Mouse (Mus musculus): ENCODE measurements around the gene Slc7a8.

Slc7a8 gene

DNA sequence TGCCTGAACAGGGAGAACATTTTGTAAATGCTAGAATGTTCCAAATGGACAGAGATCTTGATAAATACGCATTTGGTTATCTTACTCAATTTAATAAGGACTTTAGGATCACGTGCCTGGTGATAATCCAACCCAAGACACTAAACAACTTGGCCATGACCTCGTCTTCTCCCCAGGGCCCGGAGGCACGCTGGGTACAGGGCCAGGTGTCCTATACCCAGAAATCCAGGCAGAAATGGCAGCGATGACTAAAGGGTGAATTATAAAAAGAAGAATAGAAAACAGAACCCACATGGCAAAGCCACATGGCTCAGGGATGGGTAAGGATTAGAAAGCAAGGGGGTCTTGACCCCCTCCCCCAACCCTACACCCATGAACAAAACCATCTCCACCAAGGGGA is 40.0 kb downstream of the Slc7a8 start:
- in situ Hi-C loops (cut with MboI, MseI): loop anchor here (10.0 kb wide), 1 partner anchor 357 kb away; no protein-coding TSS in a partner anchor

DNA sequence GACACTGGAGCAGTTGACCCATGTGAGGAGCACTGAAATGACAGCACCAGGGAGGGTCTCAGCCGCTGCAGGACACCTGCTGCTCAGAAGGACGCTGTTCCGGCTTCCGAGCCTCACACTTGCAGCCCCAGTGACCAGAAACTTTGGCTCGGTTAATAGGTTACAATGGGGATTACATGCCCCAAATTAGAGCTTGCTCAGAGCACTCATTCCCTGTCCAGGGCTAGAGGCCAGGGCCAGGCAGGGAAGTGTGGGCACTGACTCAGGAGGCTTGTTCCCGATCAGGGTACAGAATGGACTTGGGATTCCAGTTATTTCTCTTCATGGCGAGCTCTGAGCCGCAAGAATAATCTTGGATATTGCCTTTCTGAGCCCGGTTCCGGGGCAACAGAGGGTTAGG is 44.1 kb downstream of the Slc7a8 start:
- in situ Hi-C loops (cut with MboI, MseI): no loop called here

DNA sequence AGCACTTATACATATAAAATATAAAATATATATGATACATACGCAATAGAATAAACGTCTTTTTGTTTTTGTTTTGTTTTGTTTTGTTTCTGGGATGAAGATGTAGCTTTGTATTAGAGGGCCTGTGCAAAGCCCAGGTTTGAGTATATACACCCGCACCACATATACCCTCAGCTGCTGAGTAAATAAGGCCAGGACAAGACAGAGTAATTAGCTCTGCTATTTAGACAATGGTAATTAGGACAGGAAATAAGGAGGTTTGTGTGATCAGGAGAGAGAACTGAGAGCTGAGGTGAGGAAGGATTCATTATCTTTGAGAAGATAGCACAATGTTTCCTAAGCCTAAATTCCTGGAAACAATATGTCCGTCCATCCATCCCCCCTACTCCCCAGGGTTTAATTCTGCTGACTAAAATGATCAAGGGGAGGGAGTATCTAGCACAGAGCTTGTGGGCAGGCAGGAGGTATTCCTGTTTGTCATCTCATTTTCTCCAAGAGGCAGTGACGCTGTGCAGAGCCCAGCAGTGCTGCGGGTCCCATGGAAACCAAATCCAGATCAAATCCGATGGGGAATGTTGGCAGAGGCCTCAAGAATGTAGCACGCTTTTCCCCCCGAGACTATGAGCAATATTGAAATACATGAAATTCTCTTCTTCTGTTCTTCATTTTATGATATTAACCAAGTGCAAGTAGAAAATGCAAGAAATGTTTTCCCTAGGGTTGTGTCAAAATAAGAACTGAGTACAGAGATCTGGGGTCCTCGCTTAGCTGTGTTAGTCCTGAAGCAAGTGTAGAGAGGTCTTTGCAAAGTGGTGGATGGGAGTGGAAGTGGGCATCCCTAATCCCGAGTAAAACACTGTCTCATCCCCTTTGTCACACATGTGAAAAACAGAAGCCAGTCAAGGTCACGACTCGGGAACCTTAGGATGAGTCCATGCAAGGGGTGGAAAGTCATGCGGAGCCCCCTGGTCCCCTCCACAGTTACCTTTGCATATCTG is 44.9 kb downstream of the Slc7a8 start:
- in situ Hi-C loops (cut with MboI, MseI): no loop called here

DNA sequence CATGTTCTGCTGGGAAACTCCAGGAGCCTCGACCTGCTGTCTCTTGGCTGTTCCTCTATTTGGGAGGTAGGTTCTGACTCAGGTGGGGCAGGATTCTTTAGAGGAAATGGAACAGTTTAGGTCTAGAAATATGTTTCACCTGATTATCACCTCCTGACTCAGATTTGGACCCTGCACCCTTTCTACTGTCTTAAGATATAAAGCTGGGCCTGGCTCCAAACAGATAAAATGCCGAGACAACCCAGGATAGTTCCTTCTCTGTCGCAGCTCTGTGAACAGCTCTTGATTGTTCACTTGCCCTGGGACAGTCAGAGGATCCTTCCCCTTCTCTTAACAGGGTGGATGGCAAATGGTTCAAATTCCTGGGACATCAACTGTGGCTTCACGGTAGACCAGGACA is 46.5 kb downstream of the Slc7a8 start:
- in situ Hi-C loops (cut with MboI, MseI): no loop called here

DNA sequence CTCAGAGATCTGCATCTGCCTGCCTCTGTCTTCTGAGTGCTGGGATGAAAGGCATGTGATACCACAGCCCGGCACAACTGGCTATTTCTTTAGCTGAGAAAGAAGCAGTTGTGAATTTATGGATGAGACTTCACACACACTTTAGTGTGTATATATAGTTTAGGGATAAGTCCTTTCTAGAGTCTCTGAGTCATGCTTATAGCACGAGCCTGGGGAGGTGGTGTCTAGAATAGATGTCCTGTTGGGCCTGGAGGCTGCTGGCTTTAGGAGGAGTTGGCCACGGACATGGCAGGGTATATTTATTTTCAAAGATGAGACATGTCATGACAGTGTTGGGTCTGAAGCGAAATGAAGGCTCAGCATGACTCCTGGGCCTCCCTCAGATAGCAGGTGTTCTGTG is 47.7 kb downstream of the Slc7a8 start:
- in situ Hi-C loops (cut with MboI, MseI): no loop called here

DNA sequence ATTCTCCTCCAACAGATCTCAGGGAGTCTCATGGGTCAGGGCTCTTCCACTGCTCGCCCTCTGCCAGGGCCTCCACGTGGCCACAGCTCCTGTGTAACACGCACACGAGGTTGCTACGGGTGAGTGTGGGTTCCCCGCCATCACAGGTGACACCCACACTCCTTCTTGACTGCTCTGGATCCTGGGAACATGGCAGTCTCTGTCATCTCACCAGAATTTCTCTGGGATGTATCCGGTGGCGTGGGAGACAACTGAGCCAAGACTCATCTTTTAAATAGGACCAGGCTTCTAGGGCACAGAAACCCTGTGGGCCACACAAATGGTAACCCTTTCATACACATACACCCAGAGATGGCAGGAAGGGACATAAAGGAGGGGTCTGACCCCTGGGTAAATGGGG is 49.5 kb downstream of the Slc7a8 start:
- in situ Hi-C loops (cut with MboI, MseI): no loop called here

DNA sequence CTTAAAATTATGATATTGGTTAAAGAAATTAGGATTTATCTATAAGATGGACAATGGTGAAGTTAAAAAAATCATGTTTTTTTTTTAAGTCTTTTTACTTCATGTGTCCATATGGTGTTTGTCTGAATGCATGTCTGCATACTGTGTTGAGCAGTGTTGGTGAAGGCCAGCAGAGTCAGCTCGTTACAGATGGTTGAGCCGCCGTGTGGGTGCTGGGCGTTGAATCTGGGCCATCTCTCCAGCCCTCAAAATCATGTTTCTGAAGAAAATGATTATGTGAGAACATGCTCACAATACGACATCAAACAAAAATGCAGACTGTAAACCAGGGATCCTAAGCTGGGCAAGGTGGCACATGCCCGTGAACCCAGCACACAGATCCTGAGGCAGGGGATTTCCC is 51.4 kb downstream of the Slc7a8 start:
- in situ Hi-C loops (cut with MboI, MseI): no loop called here

DNA sequence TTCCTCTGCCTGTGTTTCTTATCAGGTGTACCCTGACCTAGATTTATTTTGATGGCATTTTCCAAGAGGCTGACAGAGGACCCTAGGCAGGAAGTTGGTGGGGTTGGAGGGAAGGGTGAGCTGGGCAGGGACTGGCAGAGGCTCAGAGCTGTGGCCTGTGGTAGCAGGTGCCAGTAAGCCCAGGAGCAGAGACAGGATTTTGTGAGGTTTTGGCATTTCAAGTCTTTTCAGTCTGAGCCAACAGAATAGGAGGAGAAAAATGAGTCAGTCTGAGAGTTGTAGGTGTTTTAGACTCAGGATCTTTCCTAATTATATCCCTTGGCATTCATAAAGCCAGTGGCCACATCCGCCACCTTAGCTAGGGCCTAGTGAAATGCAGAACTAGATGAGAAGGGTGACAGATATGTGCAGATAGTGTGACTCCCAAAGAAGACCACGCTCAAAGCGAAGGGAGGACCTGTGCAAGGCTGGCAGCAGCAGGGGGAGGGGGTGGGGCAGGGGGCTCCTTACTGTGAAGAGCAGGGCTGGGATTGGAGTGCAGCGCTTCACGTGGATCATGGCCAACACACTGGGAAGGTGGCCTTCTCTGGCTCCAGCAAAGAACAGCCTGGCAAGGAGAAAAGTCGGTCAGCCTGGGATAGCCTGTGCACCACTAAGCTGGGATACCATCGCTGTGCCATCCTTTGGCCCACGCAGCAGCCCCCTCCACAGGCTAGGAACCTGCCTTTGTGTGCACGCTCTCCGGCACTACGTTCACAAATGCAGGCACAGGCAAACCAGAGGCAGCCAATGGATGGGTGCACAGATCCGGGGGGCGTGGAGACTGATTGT is 52.7 kb downstream of the Slc7a8 start:
- in situ Hi-C loops (cut with MboI, MseI): no loop called here

DNA sequence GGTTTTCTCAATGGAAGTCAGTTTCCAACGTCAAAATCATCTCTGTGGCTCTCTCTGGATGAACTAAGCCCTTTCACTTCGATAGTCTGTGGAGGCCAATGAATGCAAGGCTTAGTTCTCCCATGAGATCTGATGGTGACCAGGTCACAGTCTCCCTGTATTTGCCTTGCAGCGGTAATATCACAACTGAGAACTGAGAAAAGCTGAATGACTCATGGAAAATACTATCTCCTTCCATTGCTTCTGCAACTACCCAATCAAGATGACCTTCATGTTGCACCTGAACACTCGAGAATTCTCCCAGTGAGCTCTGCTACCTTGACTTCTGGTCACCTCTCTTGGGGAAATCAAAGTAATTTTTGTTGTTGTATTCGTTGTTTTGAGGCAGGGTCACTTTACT is 54.2 kb downstream of the Slc7a8 start:
- in situ Hi-C loops (cut with MboI, MseI): no loop called here

DNA sequence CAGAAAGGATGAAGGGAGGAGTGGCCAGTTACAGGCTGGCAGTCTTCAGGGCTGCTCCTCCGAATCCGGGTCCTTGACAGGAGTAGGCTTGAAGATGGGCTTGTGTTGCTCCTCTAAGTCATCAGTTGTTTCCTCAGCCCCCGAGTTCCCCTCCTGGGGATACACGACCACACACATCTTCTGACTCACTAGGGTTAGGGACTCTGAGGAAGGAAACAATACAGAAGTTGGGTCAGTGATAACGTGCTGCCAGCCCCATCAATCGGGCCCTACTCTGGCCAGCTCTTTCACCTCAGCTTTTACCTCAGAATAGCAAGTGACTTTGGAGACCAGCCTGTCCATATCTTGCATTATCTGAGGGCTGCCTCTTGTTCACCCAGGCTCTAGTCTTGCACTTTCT is 57.7 kb downstream of the Slc7a8 start:
- in situ Hi-C loops (cut with MboI, MseI): no loop called here

DNA sequence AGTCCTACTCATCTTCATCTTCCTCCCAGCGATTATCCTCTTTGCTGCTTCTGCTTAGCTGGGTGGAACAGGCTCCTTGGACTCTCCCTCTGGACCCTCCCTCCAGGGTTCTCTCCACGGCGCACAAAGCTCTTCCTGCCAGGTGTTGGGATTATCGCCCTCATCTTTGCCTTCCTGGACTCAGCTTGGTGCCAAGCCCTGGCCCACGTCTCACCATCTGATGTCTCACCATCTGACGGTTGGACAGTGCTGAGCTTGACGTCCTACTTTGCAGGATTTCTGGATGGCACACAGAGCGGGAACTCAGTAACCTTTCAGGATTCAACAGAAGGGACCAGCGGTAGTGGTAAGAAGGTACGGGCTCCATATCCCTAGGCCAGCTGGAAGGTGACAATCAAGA is 60.0 kb downstream of the Slc7a8 start:
- in situ Hi-C loops (cut with MboI, MseI): no loop called here

DNA sequence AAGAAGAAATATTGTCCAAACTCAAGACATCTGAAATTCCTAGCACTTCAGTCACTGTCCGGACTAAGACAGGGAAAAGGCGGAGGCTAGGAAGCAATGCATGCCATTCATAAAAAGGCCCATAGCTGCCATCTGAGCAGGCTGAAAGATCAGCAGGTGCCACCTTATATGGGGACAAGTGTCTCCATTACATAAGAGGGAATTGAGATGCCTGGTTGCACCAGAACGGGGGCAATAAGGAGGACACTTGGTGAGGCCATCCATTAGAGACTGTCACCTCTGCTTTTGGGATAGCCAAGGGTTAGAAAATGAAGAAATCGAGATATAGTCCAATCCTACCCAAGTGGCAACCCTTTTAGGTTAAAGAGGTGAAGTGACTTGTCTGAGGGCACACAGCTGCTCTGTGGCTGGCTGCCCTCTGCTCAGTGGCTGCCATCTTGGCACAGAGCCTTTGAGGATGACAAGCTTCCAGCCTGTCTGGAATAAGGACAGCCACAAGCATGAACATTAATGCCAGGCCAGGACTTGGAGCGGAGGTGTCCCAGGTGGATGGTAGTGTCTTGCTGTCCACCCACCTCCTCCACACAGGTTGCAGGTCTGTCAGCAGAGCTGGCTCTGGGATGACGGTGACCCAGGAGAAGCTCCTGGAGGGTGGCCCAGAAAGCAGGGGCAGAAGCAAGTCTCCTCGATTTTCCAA is 60.9 kb downstream of the Slc7a8 start:
- in situ Hi-C loops (cut with MboI, MseI): no loop called here

DNA sequence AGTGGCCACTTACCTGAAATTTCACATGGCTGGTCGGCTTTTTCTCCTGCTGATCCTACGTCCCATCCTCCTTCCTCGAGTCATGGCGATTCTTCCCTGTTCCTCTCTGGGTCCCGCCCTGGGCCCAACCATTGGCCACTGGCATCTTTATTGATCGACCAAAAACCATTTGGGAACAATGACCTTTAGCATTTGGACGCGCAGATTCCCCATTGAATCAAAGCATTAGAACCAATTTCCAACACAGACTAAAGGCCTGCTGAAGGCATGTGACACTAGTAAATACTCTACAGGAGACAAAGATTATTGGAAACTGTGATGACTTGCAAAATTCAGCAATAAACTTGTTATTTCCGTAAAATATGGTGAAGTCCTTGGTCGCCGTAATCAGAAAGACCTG is 61.7 kb downstream of the Slc7a8 start:
- in situ Hi-C loops (cut with MboI, MseI): no loop called here

DNA sequence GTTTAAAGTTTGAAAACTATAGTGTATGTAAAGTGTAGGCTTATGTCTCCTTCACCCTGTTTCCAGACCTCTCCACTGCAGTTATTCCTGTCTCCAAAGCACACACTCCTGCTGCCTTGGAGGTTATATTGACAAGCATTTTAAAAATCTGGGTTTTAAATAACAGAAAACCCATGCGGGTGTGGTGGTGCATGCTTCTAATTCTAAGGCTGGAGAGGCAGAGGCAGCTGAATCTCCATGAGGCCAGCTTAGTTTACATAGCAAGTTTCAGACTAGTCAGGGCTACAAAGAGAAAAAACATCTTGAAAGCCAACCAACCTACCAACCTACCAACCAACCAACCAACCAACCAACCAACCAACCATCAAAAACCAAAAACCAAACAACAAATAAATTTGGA is 66.3 kb downstream of the Slc7a8 start:
- in situ Hi-C loops (cut with MboI, MseI): no loop called here

DNA sequence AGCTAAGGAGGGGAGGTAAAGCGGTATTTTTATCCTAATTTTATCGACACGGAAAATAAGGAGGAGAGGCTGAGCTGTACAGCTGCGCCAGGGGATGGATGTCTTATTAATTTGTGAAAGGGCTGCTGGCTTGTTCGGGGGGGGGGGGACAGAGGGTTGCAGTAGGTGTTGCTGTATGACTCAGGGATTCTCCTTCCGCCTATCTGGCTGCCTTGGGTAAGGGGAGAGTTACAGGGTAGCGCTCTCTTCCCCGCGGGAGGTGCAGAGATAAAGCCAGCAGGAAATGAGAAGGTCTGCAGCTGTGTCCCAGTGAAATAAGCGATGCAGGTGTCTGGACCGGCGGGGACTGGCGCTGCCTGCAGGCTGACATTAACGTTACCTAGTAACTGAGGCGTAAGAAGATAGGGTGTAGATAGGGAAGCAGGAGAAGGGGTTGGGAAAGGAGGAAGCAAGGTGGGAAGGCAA is 67.1 kb downstream of the Slc7a8 start:
- in situ Hi-C loops (cut with MboI, MseI): loop anchor here (5.0 kb wide), 1 partner anchor 73 kb away; no protein-coding TSS in a partner anchor

DNA sequence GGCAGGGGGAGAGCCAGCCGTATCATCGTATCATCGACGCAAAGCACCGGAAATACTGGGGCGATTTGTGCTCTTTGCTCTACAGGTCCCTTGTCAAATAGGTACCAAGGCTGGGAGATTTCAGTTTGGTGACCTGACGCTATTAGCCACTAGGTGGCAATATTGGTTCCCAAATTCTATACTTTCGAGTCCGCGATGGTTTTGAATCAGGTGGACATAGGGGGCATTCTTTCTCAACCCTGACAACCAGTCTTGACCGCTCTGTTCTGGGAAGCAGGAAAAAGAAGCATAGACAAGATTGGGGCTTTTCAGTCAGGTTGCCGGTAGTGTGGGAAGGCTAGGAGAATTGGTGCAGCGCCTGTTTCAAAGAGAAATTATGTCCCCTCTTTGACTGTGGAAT is 67.6 kb downstream of the Slc7a8 start:
- in situ Hi-C loops (cut with MboI, MseI): loop anchor here (5.0 kb wide), 1 partner anchor 73 kb away; no protein-coding TSS in a partner anchor

DNA sequence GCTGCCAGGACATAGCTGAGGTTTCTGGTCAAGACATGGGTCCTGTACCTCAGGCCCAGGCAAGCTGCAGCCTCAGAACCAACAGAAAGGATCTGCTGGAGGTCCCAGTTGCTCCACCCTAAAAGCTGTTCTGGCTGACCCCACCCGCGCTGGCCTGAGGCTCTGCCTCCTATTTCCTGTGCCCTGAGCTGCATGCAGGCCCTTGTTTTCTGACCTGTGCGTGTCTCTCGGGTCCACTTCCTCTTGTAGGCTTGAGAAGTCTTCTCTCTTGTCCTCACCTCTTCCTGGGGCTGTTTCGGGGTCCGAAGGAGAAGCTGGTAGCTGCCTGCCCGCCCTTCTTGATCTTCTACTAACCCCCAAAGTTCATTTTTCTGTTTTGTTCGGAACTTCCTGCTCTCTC is 68.9 kb downstream of the Slc7a8 start:
- in situ Hi-C loops (cut with MboI, MseI): loop anchor here (5.0 kb wide), 1 partner anchor 74 kb away; no protein-coding TSS in a partner anchor

DNA sequence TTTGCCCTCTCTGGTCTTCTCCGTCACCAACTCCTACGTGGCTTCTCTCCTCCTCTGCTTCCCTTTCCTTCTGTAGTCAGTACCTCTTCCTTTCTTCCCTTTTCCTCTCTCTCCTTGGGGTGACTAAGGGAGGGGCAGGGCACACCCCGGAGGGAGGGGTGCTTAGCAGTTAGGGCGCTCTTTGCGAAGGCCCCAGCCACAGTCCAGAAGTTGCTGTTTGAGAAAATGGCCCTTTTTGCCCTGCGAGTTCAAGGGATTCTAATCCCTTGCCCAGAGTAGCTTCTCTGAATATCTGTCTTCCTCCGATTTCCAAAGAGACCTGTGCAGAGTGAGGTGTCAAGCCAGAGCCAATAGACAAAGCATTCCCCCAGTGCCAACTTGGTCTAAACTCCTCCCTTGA is 69.7 kb downstream of the Slc7a8 start, which contains the start of gene Cebpe:
Gene Cebpe (minus strand): TSS at position 101 of the 400 bp plus-strand sequence.
- in situ Hi-C loops (cut with MboI, MseI): loop anchor here (5.0 kb wide), 1 partner anchor 75 kb away; no protein-coding TSS in a partner anchor

DNA sequence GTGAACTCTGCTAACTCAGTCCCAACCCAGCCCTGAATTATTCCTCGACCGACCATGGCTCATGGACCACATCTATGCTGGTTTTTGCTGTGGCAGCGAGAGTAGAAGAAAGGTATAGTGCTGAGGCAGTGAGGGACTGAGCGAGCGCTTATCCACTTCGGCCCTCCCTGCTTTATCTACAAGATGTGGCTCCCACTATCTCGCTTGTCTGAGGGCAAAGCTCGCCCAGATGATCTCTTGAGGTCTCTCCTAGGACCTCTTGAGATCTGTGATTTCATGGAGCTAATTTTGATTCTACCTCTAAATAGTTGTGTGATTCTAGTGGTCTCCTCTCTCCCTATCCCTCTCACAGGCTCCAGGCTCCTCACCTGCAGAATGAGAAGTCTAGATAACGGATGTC is 72.7 kb downstream of the Slc7a8 start:
- in situ Hi-C loops (cut with MboI, MseI): no loop called here

DNA sequence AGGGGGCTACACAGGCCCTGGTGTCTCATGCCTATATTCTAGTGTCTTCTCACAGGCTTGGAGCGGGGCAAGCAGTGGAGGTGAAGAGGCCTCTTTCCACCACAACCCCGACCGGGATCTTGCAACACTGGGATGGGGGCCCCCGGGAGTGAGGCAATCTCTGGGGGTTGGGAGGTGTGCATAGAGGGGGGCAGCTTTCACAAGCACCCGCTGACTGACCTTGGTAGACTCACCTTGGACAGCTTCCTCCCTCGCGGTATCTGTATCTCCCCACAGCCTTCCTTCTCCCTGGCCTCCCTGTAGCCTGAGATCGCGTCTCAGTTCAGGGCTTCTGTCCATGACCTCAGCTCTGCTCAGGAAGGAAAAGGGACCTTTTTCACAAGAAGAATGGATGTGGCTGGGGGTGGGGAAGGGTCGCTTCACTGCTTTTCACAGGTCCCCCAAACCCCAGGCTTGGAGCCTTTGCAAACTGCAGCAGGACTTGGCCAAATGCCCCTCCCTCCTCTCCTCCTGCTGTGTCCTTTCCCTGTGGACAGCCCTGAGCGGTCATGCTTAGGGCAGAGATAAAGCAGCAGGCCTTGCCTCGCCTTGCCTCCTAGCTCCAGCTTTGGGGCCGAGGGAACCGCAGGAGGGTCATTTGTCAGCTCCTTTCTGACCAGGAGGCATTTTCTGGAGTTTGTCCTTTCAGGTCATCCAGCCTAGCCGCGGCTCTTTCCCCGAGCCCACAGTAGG is 75.0 kb downstream of the Slc7a8 start:
- in situ Hi-C loops (cut with MboI, MseI): no loop called here

DNA sequence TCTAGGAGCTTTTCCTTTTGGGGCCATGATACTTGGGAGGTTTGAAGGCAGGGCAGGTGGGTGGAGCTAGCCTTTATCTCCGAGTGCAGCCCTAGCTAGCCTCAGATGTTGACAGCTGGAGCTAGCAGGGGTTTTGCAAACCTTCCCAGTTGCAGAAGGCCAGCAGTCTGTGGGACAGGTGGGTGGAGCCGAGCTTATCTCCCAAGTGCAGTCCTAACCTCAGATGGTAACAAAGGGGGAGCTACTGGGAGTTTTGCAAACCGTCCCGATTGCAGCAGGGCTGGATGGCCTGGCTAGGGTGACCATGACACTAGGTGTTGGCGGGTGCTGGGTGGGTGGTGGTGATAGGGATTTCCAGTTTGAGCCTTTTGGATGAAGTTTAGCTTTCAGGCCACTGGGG is 75.9 kb downstream of the Slc7a8 start:
- in situ Hi-C loops (cut with MboI, MseI): no loop called here
